Mouse (Mus musculus): Measurements from ENCODE around the gene Zan. TPM values are rescaled to one million over a fixed set of nuclear protein-coding genes. Genes with fewer than 3 reads are reported as not detected.
A peak's percentile ranks its signal among the peaks of the same experiment; 100 is the strongest.

Gene Zan
- total and polyA plus RNA-seq, 3 experiments, result 0.15 TPM; not detected in 2

GRCm38 (mm10) chr5:137383441-137383840, 93.4 kb downstream of the Zan start:
- Histone ChIP-seq H3K79me2 (ENCODE audit: control insufficient read depth, insufficient read depth, low read length, poor library complexity) (no peaks in the 10 kb centered on the region), H3K36me3 (ENCODE audit: control insufficient read depth in 1 of 2, insufficient read depth in 2 of 2, low read length in 2 of 2) (no peaks in the 10 kb centered on the region), H3K27ac (ENCODE audit: control insufficient read depth, low read depth, low read length) (no peak overlapping the region), H3K4me1 (ENCODE audit: control insufficient read depth in 1 of 2, insufficient read depth in 2 of 2, low read length in 2 of 2) (no peaks in the 10 kb centered on the region), H3K27me3 (ENCODE audit: control insufficient read depth in 1 of 2, insufficient read depth in 2 of 2, low read length in 2 of 2) (peaks cover 0 to 1% of the 10 kb centered on the region in 2 experiments; a peak in 1 of 4 replicates), H3K9me3 (replicated peaks; ENCODE audit: insufficient read depth, low read length) (no peaks in the 10 kb centered on the region), H3K4me3 (ENCODE audit: control insufficient read depth in 1 of 2, insufficient read depth in 1 of 2, low read depth in 2 of 2, low read length in 2 of 2) (no peak overlapping the region), H3K9ac (ENCODE audit: control insufficient read depth, low read depth, low read length, poor library complexity, severe bottlenecking) (no peak overlapping the region)
- TF ChIP-seq CHD1 (IDR thresholded peaks at IDR 0.05; ENCODE audit: low read depth, low read length), result no peak
- no peak for TF ChIP-seq JUND (IDR thresholded peaks at IDR 0.05; ENCODE audit: low read depth, low read length)
- TF ChIP-seq MEF2A (IDR thresholded peaks at IDR 0.05; ENCODE audit: extremely low read depth, insufficient replicate concordance, low read depth, low read length, poor library complexity, severe bottlenecking), result no peak
- no peak for TF ChIP-seq TCF12 (IDR thresholded peaks at IDR 0.05; ENCODE audit: low read depth, low read length)
- DNase-seq (ENCODE audit: low read depth, low spot score), result no peak

GRCm38 (mm10) chr5:137381152-137381551, 95.7 kb downstream of the Zan start:
- H3K4me1 ChIP-seq (ENCODE audit: control insufficient read depth in 1 of 2, insufficient read depth in 2 of 2, low read length in 2 of 2), result no peaks in the 10 kb centered on the region
- peaks cover 0 to under 1% of the 10 kb centered on the region in 2 experiments; a peak in 1 of 4 replicates for H3K27me3 ChIP-seq (ENCODE audit: control insufficient read depth in 1 of 2, insufficient read depth in 2 of 2, low read length in 2 of 2)
- DNase-seq (ENCODE audit: low read depth, low spot score), result peak; percentile 83
- H3K9me3 ChIP-seq (replicated peaks; ENCODE audit: insufficient read depth, low read length), result no peaks in the 10 kb centered on the region
- H3K79me2 ChIP-seq (ENCODE audit: control insufficient read depth, insufficient read depth, low read length, poor library complexity), result no peaks in the 10 kb centered on the region
- peak; percentile 59 for TF ChIP-seq SMC3 (IDR thresholded peaks at IDR 0.05; ENCODE audit: low read depth, low read length)
- TF ChIP-seq ZC3H11A (IDR thresholded peaks at IDR 0.05; ENCODE audit: low read depth, low read length), result peak; percentile 58
- TF ChIP-seq MEF2A (IDR thresholded peaks at IDR 0.05; ENCODE audit: extremely low read depth, insufficient replicate concordance, low read depth, low read length, poor library complexity, severe bottlenecking), result no peak
- no peak for TF ChIP-seq HCFC1 (IDR thresholded peaks at IDR 0.05; ENCODE audit: low read depth, low read length)
- TF ChIP-seq MXI1 (IDR thresholded peaks at IDR 0.05; ENCODE audit: low read depth, low read length), result no peak
- peak; percentile 75 to 79 (median 76) for TF ChIP-seq CTCF (IDR thresholded peaks at IDR 0.05 in 2 of 3, conservative IDR thresholded peaks at IDR 0.05 in 1 of 3; ENCODE audit: control insufficient read depth in 1 of 3, insufficient read depth in 1 of 3, low read depth in 2 of 3, low read length in 3 of 3, poor library complexity in 1 of 3, severe bottlenecking in 1 of 3)
- TF ChIP-seq POLR2A (IDR thresholded peaks at IDR 0.05; ENCODE audit: control insufficient read depth in 1 of 2, insufficient read depth in 1 of 2, low read depth in 1 of 2, low read length in 2 of 2, poor library complexity in 1 of 2), result no peak
- no peak for TF ChIP-seq RCOR1 (IDR thresholded peaks at IDR 0.05; ENCODE audit: low read depth, low read length)
- TF ChIP-seq MYC (IDR thresholded peaks at IDR 0.05; ENCODE audit: low read depth, low read length), result peak; percentile 91
- TF ChIP-seq EP300 (IDR thresholded peaks at IDR 0.05; ENCODE audit: low read depth in 1 of 2, low read length in 2 of 2), result no peak
- no peak for TF ChIP-seq E2F4 (IDR thresholded peaks at IDR 0.05; ENCODE audit: borderline replicate concordance, low read depth, low read length)
- TF ChIP-seq ETS1 (IDR thresholded peaks at IDR 0.05; ENCODE audit: low read depth, low read length), result no peak
- no peak for TF ChIP-seq MAZ (IDR thresholded peaks at IDR 0.05; ENCODE audit: low read depth, low read length)
- peak; percentile 73 for TF ChIP-seq RAD21 (IDR thresholded peaks at IDR 0.05; ENCODE audit: low read depth, low read length)
- TF ChIP-seq MAX (IDR thresholded peaks at IDR 0.05; ENCODE audit: low read length), result peak; percentile 92
- TF ChIP-seq USF1 (IDR thresholded peaks at IDR 0.05; ENCODE audit: low read depth, low read length), result peak; percentile 74
- TF ChIP-seq TBP (IDR thresholded peaks at IDR 0.05; ENCODE audit: low read depth, low read length), result no peak
- H3K4me3 ChIP-seq (ENCODE audit: control insufficient read depth in 1 of 2, insufficient read depth in 1 of 2, low read depth in 2 of 2, low read length in 2 of 2), result no peak overlapping the region
- no peak overlapping the region for H3K27ac ChIP-seq (ENCODE audit: control insufficient read depth, low read depth, low read length)
- no peaks in the 10 kb centered on the region for H3K36me3 ChIP-seq (ENCODE audit: control insufficient read depth in 1 of 2, insufficient read depth in 2 of 2, low read length in 2 of 2)
- no peak overlapping the region for H3K9ac ChIP-seq (ENCODE audit: control insufficient read depth, low read depth, low read length, poor library complexity, severe bottlenecking)
